Mouse (Mus musculus) hindbrain, embryonic 14.5 days (tissue): ENCODE measurements around the gene Slco4c1. TPM values are rescaled to one million over a fixed set of nuclear protein-coding genes. Genes with fewer than 3 reads are reported as not detected.
A peak's percentile ranks its signal among the peaks of the same experiment; 100 is the strongest.

Experiments used
- ATAC-seq: fragments of 200-750 bp; cut with Nextera tagmentation; 2 replicates; pipeline ENCODE4 v1.8.0; 2017; ENCODE audit warnings: moderate number of reproducible peaks, mild to moderate bottlenecking, moderate TSS enrichment, moderate library complexity; ENCODE audit not compliant: low FRiP score
- DNase-seq: peaks from one replicate; pipeline ENCODE4 v3.0.0-alpha.2; 2015; ENCODE audit warnings: low spot score
- H3K27ac ChIP-seq: fragments of 300-500 bp; sonication (generic); 2 replicates; pipeline ENCODE4 v1.5.1; 2014; ENCODE audit warnings: mild to moderate bottlenecking, moderate library complexity
- H3K27me3 ChIP-seq: fragments of 300-500 bp; sonication (generic); 2 replicates; pipeline ENCODE4 v1.6.1; 2014; ENCODE audit warnings: mild to moderate bottlenecking, low read length, mixed read lengths; ENCODE audit not compliant: control insufficient read depth, insufficient read depth
- H3K36me3 ChIP-seq: fragments of 300-500 bp; sonication (generic); replicated peaks from 2 replicates; pipeline ENCODE4 v1.6.1; 2014; ENCODE audit not compliant: control insufficient read depth, insufficient read depth
- H3K4me1 ChIP-seq: fragments of 300-500 bp; sonication (generic); replicated peaks from 2 replicates; pipeline ENCODE4 v1.6.1; 2014; ENCODE audit warnings: antibody characterized with exemption, low read length, mixed read lengths; ENCODE audit not compliant: control insufficient read depth, insufficient read depth
- H3K4me2 ChIP-seq: fragments of 300-500 bp; sonication (generic); replicated peaks from 2 replicates; pipeline ENCODE4 v1.6.1; 2014; ENCODE audit warnings: mild to moderate bottlenecking, moderate library complexity
- H3K4me3 ChIP-seq: fragments of 300-500 bp; sonication (generic); replicated peaks from 2 replicates; pipeline ENCODE4 v1.5.1; 2014; ENCODE audit warnings: mild to moderate bottlenecking, low read length
- H3K9ac ChIP-seq: fragments of 300-500 bp; sonication (generic); 2 replicates; pipeline ENCODE4 v1.6.1; 2014
- H3K9me3 ChIP-seq: fragments of 300-500 bp; sonication (generic); 2 replicates; pipeline ENCODE4 v1.6.1; 2016; ENCODE audit warnings: low read length; ENCODE audit not compliant: control insufficient read depth
- WGBS: fragments of 180-500 bp; shearing (Covaris S2); extraction: QIAGEN DNeasy Blood & Tissue Kit; methylation state at CpG from one replicate; pipeline ENCODE4 v1.1.7; 2014; 5-methylcytosine and 5-hydroxymethylcytosine counted together
- polyA plus RNA-seq: library from polyadenylated mRNA; unstranded; fragments of >200 nt; fragmentation: Nextera tagmentation; extraction: Ambion mirVana; gene quantifications from 2 replicates; pipeline ENCODE4 v1.2.1, GENCODE M21; 2014

Slco4c1 gene
- polyA plus RNA-seq, 1 experiment from 2014 or later: 1.2 TPM

GRCm38 (mm10) chr1:96866002-96866401, 6.0 kb downstream of the Slco4c1 start:
- H3K9me3 ChIP-seq: no peaks in the 10 kb centered on the region
- H3K36me3 ChIP-seq: no peaks in the 10 kb centered on the region
- H3K4me3 ChIP-seq: no peak overlapping the region
- H3K4me1 ChIP-seq: no peaks in the 10 kb centered on the region
- ATAC-seq (no peak), DNase-seq (no peak)
- H3K4me2 ChIP-seq: no peak overlapping the region
- H3K9ac ChIP-seq: no peak overlapping the region
- H3K27ac ChIP-seq: no peak overlapping the region
- WGBS: 97% methylated on average over 4 of the region's 4 CpGs
- no peaks in the 10 kb centered on the region for H3K27me3 ChIP-seq

DNA sequence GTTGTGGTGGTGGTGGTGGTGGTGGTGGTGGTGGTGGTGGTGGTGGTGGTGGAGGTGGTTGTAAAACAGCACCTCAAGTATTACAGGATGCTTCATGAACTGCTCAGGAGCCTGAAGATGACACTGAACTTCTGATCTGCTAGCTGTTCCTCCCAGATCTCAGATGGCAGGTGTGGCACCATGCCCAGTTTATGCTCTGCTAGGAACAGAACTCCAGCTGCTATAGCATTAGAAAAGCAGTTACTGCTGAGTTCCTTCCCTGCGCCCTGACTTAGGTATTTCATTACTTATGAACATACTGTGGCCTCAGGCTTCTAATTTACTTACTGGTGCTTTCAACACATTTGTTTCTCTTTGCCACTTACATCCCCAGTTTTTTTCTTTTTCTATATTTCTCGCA, 7.9 kb downstream of the Slco4c1 start:
- Histone ChIP-seq H3K4me3 (no peak overlapping the region), H3K9ac (no peak overlapping the region), H3K27ac (no peak overlapping the region), H3K4me2 (no peak overlapping the region), H3K9me3 (no peaks in the 10 kb centered on the region), H3K36me3 (no peaks in the 10 kb centered on the region), H3K4me1 (no peaks in the 10 kb centered on the region), H3K27me3 (no peaks in the 10 kb centered on the region)
- WGBS: 78% methylated on average over 2 of the region's 2 CpGs
- ATAC-seq (no peak), DNase-seq (no peak)

DNA sequence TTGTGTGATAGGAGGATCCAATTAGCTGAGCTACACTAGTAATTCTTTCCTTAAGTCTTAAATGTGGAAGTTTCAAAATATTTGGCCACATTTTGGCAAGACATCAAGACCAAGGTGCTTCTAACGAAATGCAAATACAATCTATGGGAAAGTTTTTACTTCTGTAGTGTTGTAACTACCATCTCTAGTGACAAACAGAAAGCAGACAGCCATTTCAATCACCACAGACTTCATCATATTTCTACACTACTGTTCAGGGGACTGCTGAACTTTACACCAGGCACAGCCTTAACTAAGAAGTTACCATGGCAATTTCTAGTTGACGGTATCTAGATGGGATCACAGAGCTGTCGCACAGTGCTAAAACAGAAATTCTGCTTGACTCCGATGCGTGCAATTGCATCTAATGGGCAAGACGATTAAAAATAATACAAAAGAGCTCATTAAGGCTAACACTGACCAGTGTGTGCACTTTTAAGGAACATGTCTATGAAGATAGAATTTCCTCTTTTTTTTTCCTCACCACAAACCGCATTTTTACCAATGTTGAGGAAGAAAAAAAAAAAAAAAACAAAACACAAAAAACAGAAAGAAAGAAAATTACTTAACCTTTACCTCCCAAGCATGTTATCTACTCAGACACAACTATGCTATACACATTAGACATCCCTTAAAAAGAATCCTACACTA, 11.8 kb downstream of the Slco4c1 start:
- DNase-seq (no peak), ATAC-seq (no peak)
- Histone ChIP-seq H3K27ac (no peak overlapping the region), H3K4me2 (no peak overlapping the region), H3K9ac (no peak overlapping the region), H3K4me1 (no peaks in the 10 kb centered on the region), H3K27me3 (no peaks in the 10 kb centered on the region), H3K4me3 (no peak overlapping the region), H3K9me3 (no peaks in the 10 kb centered on the region), H3K36me3 (no peaks in the 10 kb centered on the region)
- 91% methylated on average over 7 of the region's 7 CpGs for WGBS

DNA sequence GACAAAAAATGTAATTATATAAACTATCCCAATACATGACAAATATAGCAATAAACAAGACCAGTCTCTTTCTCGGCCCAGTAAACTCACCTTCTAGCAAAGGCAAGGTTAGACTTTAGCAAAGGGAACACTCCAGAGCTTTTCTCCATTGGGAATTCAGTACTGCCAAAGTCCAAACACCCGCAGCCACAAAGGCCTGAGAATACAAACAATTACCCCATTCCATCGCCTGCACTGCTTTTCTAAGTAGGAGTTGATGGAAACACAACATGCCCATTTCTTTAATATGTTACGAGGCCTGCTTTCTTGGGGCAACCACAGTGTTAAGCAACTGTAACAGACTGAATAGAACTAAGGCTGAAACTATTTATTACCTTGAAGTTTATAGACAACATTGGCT, 18.4 kb downstream of the Slco4c1 start:
- no peak for ATAC-seq
- no peak for DNase-seq
- no peaks in the 10 kb centered on the region for H3K9me3 ChIP-seq
- H3K9ac ChIP-seq: no peak overlapping the region
- no peaks in the 10 kb centered on the region for H3K4me1 ChIP-seq
- no peak overlapping the region for H3K4me2 ChIP-seq
- no peak overlapping the region for H3K4me3 ChIP-seq
- no peak overlapping the region for H3K27ac ChIP-seq
- no peaks in the 10 kb centered on the region for H3K36me3 ChIP-seq
- H3K27me3 ChIP-seq: no peaks in the 10 kb centered on the region
- WGBS: 87% methylated on average over 4 of the region's 4 CpGs

DNA sequence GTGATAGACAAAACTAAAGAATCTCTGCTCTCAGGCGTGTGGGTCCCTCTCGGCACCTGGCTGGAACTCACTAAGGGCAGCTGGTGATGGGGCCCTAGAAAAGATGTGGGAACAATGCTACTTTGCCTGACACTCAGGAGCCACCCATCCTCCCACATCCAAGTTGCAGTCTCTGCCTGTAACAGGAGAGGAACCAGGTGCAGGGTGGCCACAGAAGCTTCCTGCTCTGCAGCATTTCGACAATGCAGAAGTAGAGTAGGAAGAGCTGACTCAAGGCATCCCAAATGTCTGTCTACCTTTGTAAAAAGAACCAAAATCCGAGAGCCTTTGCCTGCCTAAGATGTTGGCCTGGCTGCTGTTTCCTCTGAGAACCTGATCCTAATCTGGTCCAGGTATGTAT, 22.9 kb downstream of the Slco4c1 start:
- Histone ChIP-seq H3K4me1 (no peaks in the 10 kb centered on the region), H3K27me3 (no peaks in the 10 kb centered on the region), H3K4me2 (no peak overlapping the region), H3K9me3 (no peaks in the 10 kb centered on the region), H3K4me3 (no peak overlapping the region), H3K36me3 (no peaks in the 10 kb centered on the region), H3K9ac (no peak overlapping the region), H3K27ac (no peak overlapping the region)
- DNase-seq (no peak), ATAC-seq (no peak)
- WGBS: 74% methylated on average over 4 of the region's 4 CpGs

GRCm38 (mm10) chr1:96848606-96849005, 23.4 kb downstream of the Slco4c1 start:
- Histone ChIP-seq H3K27me3 (no peaks in the 10 kb centered on the region), H3K9me3 (no peaks in the 10 kb centered on the region), H3K4me1 (no peaks in the 10 kb centered on the region), H3K36me3 (no peaks in the 10 kb centered on the region), H3K9ac (no peak overlapping the region), H3K27ac (no peak overlapping the region), H3K4me3 (no peak overlapping the region), H3K4me2 (no peak overlapping the region)
- 70% methylated on average over 2 of the region's 2 CpGs for WGBS
- ATAC-seq (no peak), DNase-seq (no peak)

GRCm38 (mm10) chr1:96846727-96847126, 25.2 kb downstream of the Slco4c1 start:
- WGBS: 6% methylated on average over 3 of the region's 3 CpGs
- no peak overlapping the region for H3K4me3 ChIP-seq
- no peak overlapping the region for H3K9ac ChIP-seq
- ATAC-seq (peak; percentile 57; the same call in 1 of the 2 replicates), DNase-seq (peak; percentile 83)
- H3K4me1 ChIP-seq: no peaks in the 10 kb centered on the region
- no peaks in the 10 kb centered on the region for H3K9me3 ChIP-seq
- H3K36me3 ChIP-seq: no peaks in the 10 kb centered on the region
- H3K27ac ChIP-seq: no peak overlapping the region
- H3K4me2 ChIP-seq: no peak overlapping the region
- no peaks in the 10 kb centered on the region for H3K27me3 ChIP-seq

- no peak for ATAC-seq
- 74% methylated on average over 2 of the region's 2 CpGs for WGBS
These were observed 66.7 kb downstream of the Slco4c1 start for GRCm38 (mm10) chr1:96805287-96805727.

DNA sequence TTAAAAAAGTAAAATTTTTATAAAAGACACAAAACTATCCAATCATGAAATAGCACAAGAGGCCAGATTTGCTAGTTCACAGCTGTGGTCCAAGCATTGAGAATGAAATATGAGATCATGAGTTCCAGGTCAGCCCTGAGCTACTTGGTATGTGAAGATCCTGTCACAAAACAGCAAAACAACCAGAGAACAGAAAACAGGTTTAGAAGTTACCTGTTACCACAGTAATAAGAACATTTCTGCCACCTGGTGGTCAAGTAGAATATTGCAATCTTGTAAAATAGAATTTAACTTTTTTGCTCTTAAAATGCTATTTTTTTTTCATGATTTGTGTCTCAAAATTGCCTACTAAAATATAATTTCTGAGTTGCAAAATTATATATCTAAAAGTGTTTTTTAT, 70.4 kb downstream of the Slco4c1 start:
- no peak overlapping the region for H3K27ac ChIP-seq
- no peaks in the 10 kb centered on the region for H3K4me1 ChIP-seq
- H3K4me3 ChIP-seq: no peak overlapping the region
- H3K9ac ChIP-seq: no peak overlapping the region
- ATAC-seq (no peak), DNase-seq (peak; percentile 82)
- H3K9me3 ChIP-seq: no peaks in the 10 kb centered on the region
- no peak overlapping the region for H3K4me2 ChIP-seq
- H3K27me3 ChIP-seq: no peaks in the 10 kb centered on the region
- no peaks in the 10 kb centered on the region for H3K36me3 ChIP-seq

More at GRCm38 (mm10) chr1:96805287-96805727, 66.7 kb downstream of the Slco4c1 start:
- DNase-seq: no peak
- Histone ChIP-seq H3K4me1 (no peaks in the 10 kb centered on the region), H3K27me3 (no peaks in the 10 kb centered on the region), H3K36me3 (no peaks in the 10 kb centered on the region), H3K27ac (no peak overlapping the region), H3K4me2 (no peak overlapping the region), H3K9ac (no peak overlapping the region), H3K4me3 (no peak overlapping the region), H3K9me3 (no peaks in the 10 kb centered on the region)

- ATAC-seq (0 out of 2 replicates have a peak, but pooled peaks have one; percentile 31), DNase-seq (no peak)
- no peaks in the 10 kb centered on the region for H3K4me1 ChIP-seq
- H3K27ac ChIP-seq: no peak overlapping the region
- H3K4me2 ChIP-seq: no peak overlapping the region
- no peaks in the 10 kb centered on the region for H3K9me3 ChIP-seq
- no peak overlapping the region for H3K9ac ChIP-seq
- H3K4me3 ChIP-seq: no peak overlapping the region
- H3K36me3 ChIP-seq: no peaks in the 10 kb centered on the region
- 66% methylated on average over 4 of the region's 4 CpGs for WGBS
- no peaks in the 10 kb centered on the region for H3K27me3 ChIP-seq
These were observed 77.3 kb downstream of the Slco4c1 start for GRCm38 (mm10) chr1:96794690-96795089.
